Mouse (Mus musculus) heart, embryonic 11.5 days (tissue): ENCODE measurements around the gene Lrrc66. TPM values are rescaled to one million over a fixed set of nuclear protein-coding genes. Genes with fewer than 3 reads are reported as not detected.
"Not testable (repeated sequence)": the region's sequence is repeated elsewhere in the genome, so short reads cannot be mapped to it uniquely, and the experiment has no call there.

ENCODE experiments used
- ATAC-seq: fragments of 200-750 bp; cut with Nextera tagmentation; replicated peaks from 2 replicates; pipeline ENCODE4 v1.8.0; 2017; ENCODE audit warnings: moderate library complexity; ENCODE audit not compliant: insufficient number of reproducible peaks, low FRiP score, low TSS enrichment
- H3K27ac ChIP-seq: fragments of 300-500 bp; sonication (generic); 2 replicates; pipeline ENCODE4 v1.5.1; 2014; ENCODE audit warnings: mild to moderate bottlenecking, low read depth, low read length
- H3K27me3 ChIP-seq: fragments of 300-500 bp; sonication (generic); 2 replicates; pipeline ENCODE4 v1.6.1; 2014; ENCODE audit warnings: mild to moderate bottlenecking, low read length, mixed read lengths; ENCODE audit not compliant: control insufficient read depth, insufficient read depth
- H3K36me3 ChIP-seq: fragments of 300-500 bp; sonication (generic); 2 replicates; pipeline ENCODE4 v1.6.1; 2014; ENCODE audit warnings: mild to moderate bottlenecking, low read length, moderate library complexity, mixed read lengths; ENCODE audit not compliant: control insufficient read depth, insufficient read depth
- H3K4me1 ChIP-seq: fragments of 300-500 bp; sonication (generic); 2 replicates; pipeline ENCODE4 v1.6.1; 2014; ENCODE audit warnings: low read length; ENCODE audit not compliant: control insufficient read depth, insufficient read depth
- H3K4me2 ChIP-seq: fragments of 300-500 bp; sonication (generic); 2 replicates; pipeline ENCODE4 v1.6.1; 2014; ENCODE audit warnings: mild to moderate bottlenecking, moderate library complexity
- H3K4me3 ChIP-seq: fragments of 300-500 bp; sonication (generic); 2 replicates; pipeline ENCODE4 v1.5.1; 2014; ENCODE audit warnings: low read depth, low read length
- H3K9ac ChIP-seq: fragments of 300-500 bp; sonication (generic); 2 replicates; pipeline ENCODE4 v1.6.1; 2014; ENCODE audit warnings: mild to moderate bottlenecking, low read depth, low read length, moderate library complexity
- H3K9me3 ChIP-seq: fragments of 300-500 bp; sonication (generic); replicated peaks from 2 replicates; pipeline ENCODE4 v1.6.1; 2016; ENCODE audit warnings: low read length; ENCODE audit not compliant: control insufficient read depth
- WGBS: fragments of 180-500 bp; shearing (Covaris S2); extraction: QIAGEN DNeasy Blood & Tissue Kit; methylation state at CpG from one replicate; pipeline ENCODE4 v1.1.7; 2014; ENCODE audit not compliant: insufficient replicate concordance; 5-methylcytosine and 5-hydroxymethylcytosine counted together
- polyA plus RNA-seq: library from polyadenylated mRNA; unstranded; fragments of >200 nt; fragmentation: Nextera tagmentation; extraction: Ambion mirVana; gene quantifications from 2 replicates; pipeline ENCODE4 v1.2.1, GENCODE M21; 2014

Gene Lrrc66
- polyA plus RNA-seq, 1 experiment from 2014 or later: not detected

DNA sequence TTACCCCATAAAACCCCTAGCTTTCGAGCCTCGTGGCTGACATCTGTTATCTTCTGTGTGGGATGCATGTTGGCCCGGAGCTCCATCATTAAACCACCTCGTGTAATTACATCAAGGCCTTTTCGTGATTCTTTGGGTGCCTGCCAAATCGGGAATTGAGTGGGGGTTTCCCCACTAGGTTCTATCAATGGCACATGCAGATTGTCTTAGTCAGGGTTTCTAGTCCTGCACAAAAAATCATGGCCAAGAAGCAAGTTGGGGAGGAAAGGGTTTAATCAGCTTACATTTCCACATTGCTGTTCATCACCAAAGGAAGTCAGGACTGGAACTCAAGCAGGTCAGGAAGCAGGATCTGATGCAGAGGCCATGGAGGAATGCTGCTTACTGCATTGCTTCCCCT, 48.3 kb downstream of the Lrrc66 start:
- not testable (repeated sequence) for H3K9me3 ChIP-seq, H3K27ac ChIP-seq, H3K4me1 ChIP-seq, H3K36me3 ChIP-seq, H3K9ac ChIP-seq, H3K27me3 ChIP-seq, H3K4me2 ChIP-seq, H3K4me3 ChIP-seq, ATAC-seq
- 75% methylated on average over 6 of the region's 6 CpGs for WGBS

DNA sequence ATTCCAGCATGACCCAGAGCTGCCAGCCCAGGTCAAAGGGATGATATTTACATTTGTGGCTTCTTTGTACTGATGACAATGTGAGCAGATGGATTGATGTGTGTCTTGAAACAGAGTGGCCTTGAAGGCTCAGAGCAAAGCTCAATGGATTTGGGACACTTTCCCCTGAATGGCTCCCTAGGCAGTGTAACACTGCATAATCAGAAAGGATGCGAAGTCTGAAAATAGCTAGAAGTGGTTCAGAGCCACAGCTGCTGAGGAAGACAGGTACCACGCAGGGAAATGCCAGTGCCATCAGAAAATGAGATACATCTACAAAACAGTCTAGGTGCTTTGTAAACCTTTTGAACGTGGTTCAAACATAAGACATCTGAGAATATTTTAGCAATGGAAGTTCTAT, 54.2 kb downstream of the Lrrc66 start:
- Histone ChIP-seq H3K9ac (no peak overlapping the region), H3K36me3 (no peaks in the 10 kb centered on the region), H3K27ac (no peak overlapping the region), H3K4me3 (no peak overlapping the region), H3K4me2 (no peak overlapping the region), H3K27me3 (no peaks in the 10 kb centered on the region), H3K9me3 (no peaks in the 10 kb centered on the region), H3K4me1 (no peaks in the 10 kb centered on the region)
- WGBS: 60% methylated on average over 3 of the region's 3 CpGs
- no peak for ATAC-seq

DNA sequence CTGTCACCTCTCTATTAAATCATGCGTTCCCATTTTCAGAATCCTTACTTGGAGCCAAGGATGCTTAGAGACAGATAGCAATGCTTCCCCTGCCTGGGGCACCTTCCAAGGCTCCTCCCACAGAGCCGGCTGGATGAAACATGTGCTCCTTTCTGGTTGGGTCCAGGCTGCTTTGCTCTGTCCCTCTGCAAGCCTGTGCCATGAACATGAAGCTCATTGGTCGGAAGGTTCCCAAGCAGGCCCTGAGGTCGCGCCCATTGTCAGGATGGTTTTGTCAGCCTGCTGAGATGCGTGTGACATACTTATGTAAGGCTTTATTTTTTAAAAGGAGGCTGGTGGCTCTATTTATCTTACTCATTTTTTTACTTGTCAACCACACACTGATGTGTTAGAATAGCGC, 55.6 kb downstream of the Lrrc66 start:
- Histone ChIP-seq H3K27ac (no peak overlapping the region), H3K9ac (no peak overlapping the region), H3K4me2 (no peak overlapping the region), H3K4me3 (no peak overlapping the region), H3K9me3 (no peaks in the 10 kb centered on the region), H3K27me3 (no peaks in the 10 kb centered on the region), H3K4me1 (no peaks in the 10 kb centered on the region), H3K36me3 (no peaks in the 10 kb centered on the region)
- ATAC-seq: no peak
- 66% methylated on average over 7 of the region's 7 CpGs for WGBS

DNA sequence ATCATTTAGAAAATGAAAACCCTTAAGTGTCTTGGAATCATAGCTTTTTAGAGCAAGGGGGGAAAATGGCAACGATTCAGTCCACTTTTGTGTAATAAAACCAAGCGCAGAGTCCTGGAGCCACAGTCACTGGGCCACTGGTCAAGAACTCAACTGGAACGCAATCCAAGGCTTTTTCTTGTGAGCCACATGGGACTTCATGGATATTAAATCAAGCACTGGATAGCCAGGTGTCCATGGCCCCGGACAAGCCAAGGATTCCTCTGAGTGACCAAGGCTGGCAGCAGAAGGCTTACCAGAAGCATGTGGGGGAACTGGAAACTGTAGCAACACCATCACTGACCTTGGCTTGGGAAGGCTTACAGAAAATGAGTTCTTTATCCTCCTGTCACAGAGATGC, 57.7 kb downstream of the Lrrc66 start:
- WGBS: 91% methylated on average over 4 of the region's 4 CpGs

DNA sequence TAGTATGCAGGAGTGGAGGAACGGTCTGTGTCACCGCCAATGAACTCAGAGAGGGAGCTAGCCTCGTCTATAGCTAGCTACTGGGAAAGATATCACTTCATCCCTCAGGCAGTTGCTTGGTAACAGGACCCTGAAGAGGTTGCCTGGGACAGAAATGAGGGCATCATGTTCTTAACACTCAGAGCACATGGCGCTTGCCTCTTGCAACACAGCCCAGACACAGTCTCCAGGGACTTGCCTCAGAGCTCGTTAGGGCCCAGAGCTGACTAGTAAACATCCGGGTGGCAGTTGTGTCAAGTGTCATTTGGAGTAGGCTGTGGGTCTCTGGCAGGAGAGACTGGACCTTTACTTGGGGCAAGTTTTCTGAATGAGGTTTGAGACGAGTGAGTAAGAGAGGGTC, 58.5 kb downstream of the Lrrc66 start:
- Histone ChIP-seq H3K36me3 (no peaks in the 10 kb centered on the region), H3K27ac (no peak overlapping the region), H3K9ac (no peak overlapping the region), H3K4me3 (no peak overlapping the region), H3K9me3 (no peaks in the 10 kb centered on the region), H3K27me3 (no peaks in the 10 kb centered on the region), H3K4me1 (no peaks in the 10 kb centered on the region), H3K4me2 (no peak overlapping the region)
- whole genome bisulfite sequencing: 72% methylated on average over 7 of the region's 7 CpGs
- no peak for ATAC-seq

More for the DNA sequence above, 57.7 kb downstream of the Lrrc66 start:
- Histone ChIP-seq H3K4me2 (no peak overlapping the region), H3K27me3 (no peaks in the 10 kb centered on the region), H3K4me3 (no peak overlapping the region), H3K36me3 (no peaks in the 10 kb centered on the region), H3K4me1 (no peaks in the 10 kb centered on the region), H3K9me3 (no peaks in the 10 kb centered on the region), H3K9ac (no peak overlapping the region), H3K27ac (no peak overlapping the region)
- ATAC-seq: no peak

DNA sequence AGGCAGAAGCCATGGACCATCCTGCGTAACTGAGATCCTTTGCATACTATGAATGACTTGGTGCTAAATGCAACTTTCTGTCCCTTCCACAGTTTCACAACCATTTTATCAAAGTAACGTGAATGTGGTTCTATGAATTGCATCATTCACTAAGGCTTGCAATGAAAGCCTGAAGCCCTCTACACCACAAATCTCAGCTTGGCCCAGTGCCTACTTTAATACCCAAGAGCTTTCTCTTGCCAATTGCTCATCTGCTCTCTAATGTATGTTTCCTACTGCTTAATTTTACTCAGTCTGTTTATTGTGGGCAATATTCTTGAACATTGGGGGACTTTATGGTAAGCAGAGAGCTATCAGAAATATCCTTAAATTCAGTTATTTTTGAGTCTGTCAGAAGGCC, 59.5 kb downstream of the Lrrc66 start:
- Histone ChIP-seq H3K36me3 (no peaks in the 10 kb centered on the region), H3K9me3 (no peaks in the 10 kb centered on the region), H3K27ac (no peak overlapping the region), H3K9ac (no peak overlapping the region), H3K4me1 (no peaks in the 10 kb centered on the region), H3K4me2 (no peak overlapping the region), H3K27me3 (no peaks in the 10 kb centered on the region), H3K4me3 (no peak overlapping the region)
- WGBS: 83% methylated on average over 2 of the region's 2 CpGs
- no peak for ATAC-seq

DNA sequence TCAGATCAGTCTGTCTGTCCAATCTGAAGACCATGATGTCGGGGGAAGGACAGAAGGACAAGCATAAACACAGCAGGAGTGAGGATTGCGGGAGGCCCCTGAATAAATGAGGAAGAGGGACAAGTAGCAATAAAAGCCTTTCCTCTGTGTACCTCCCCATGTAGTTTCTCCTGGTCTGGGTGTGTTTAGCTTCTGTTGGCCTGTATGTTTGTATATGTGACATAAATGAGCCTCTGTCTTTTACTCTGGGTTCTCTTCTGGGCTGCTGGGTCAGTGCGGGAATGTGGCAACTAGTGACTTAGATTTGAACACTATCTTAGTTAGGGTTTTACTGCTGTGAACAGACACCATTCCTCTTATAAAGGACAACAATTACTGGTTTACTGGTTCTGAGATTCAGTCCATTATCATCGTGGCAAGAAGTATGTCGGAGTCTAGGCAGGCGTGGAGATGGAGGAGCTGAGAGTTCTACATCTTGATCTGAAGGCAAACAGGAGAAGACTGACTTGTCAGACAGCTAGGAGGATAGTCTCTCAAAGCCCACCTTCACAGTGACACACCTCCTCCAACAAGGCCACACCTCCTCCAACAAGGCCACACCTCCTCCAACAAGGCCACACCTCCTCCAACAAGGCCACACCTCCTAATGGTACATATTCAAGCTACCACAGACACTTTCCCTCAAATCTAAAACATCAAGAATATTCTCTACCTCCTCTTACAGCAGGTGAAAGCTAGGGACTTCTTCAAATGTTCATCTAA, 60.8 kb downstream of the Lrrc66 start:
- 83% methylated on average over 6 of the region's 6 CpGs for WGBS
- Histone ChIP-seq H3K4me1 (no peaks in the 10 kb centered on the region), H3K4me2 (no peak overlapping the region), H3K9ac (no peak overlapping the region), H3K27ac (no peak overlapping the region), H3K36me3 (no peaks in the 10 kb centered on the region), H3K4me3 (no peak overlapping the region), H3K9me3 (no peaks in the 10 kb centered on the region), H3K27me3 (no peaks in the 10 kb centered on the region)
- ATAC-seq: no peak

DNA sequence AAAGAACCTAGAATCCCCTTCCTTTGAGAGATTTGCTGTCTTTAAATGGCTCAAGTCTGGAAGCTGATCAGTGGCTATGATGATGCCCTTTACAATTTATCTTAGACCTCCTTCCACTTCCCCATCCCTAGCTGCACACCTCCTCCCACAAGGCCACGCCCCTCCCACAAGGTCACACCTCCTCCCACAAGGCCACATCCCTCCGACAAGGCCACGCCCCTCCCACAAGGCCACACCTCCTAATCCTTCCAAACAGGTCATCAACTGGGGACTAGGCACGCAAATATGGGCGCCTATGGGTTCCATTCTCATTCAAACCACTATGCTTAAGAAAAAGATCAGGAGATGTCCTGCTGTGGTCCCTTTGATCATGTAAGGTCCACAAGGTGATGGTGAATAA, 63.1 kb downstream of the Lrrc66 start:
- 70% methylated on average over 5 of the region's 5 CpGs for WGBS
- no peak for ATAC-seq

DNA sequence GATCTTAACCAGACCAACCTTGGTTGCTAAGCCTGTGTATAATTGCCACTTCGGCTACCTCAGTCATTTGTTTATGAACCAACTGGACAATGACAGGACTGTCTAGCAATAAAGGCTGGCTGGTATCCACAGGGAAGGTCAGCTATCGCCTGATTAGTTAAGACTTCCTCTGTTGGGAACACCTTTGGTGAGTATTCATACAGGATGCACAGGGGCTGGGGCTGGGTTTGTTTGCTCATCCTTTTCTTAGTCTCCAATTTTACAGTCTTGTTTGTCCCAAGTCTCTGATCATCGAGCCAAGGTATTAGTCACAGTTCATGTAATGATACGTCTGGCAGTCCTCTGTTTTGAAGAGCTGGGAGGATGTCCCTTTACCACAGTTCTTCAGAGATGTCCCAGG, 65.4 kb downstream of the Lrrc66 start:
- Histone ChIP-seq H3K4me2 (no peak overlapping the region), H3K4me3 (no peak overlapping the region), H3K36me3 (no peaks in the 10 kb centered on the region), H3K27ac (no peak overlapping the region), H3K9me3 (no peaks in the 10 kb centered on the region), H3K27me3 (no peaks in the 10 kb centered on the region), H3K4me1 (no peaks in the 10 kb centered on the region), H3K9ac (no peak overlapping the region)
- no peak for ATAC-seq
- WGBS: 76% methylated on average over 4 of the region's 4 CpGs

More for the DNA sequence above, 63.1 kb downstream of the Lrrc66 start:
- Histone ChIP-seq H3K4me3 (no peak overlapping the region), H3K4me2 (no peak overlapping the region), H3K27ac (no peak overlapping the region), H3K27me3 (no peaks in the 10 kb centered on the region), H3K36me3 (no peaks in the 10 kb centered on the region), H3K4me1 (no peaks in the 10 kb centered on the region), H3K9me3 (no peaks in the 10 kb centered on the region), H3K9ac (no peak overlapping the region)
